Mouse (Mus musculus) forebrain, embryonic 10.5 days (tissue): ENCODE results near the gene Asb18. TPM values are rescaled to one million over a fixed set of nuclear protein-coding genes. Genes with fewer than 3 reads are reported as not detected.

Experiments used
- DNase-seq: peaks from one replicate; pipeline ENCODE4 v3.0.0-alpha.2; 2017; ENCODE audit warnings: low spot score; ENCODE audit errors: extremely low spot score
- H3K27ac ChIP-seq: fragments of 300-500 bp; sonication (generic); 2 replicates; pipeline ENCODE4 v1.5.1; 2016; ENCODE audit warnings: mild to moderate bottlenecking
- H3K27me3 ChIP-seq: fragments of 300-500 bp; sonication (generic); 2 replicates; pipeline ENCODE4 v1.6.1; 2016; ENCODE audit warnings: mild to moderate bottlenecking; ENCODE audit not compliant: poor library complexity, severe bottlenecking
- H3K36me3 ChIP-seq: fragments of 300-500 bp; sonication (generic); replicated peaks from 2 replicates; pipeline ENCODE4 v1.6.1; 2016; ENCODE audit warnings: mild to moderate bottlenecking, moderate library complexity
- H3K4me1 ChIP-seq: fragments of 300-500 bp; sonication (generic); 2 replicates; pipeline ENCODE4 v1.6.1; 2016
- H3K4me3 ChIP-seq: fragments of 300-500 bp; sonication (generic); 2 replicates; pipeline ENCODE4 v1.5.1; 2016; ENCODE audit warnings: mild to moderate bottlenecking, moderate library complexity
- H3K9me3 ChIP-seq: fragments of 300-500 bp; sonication (generic); 2 replicates; pipeline ENCODE4 v1.6.1; 2016; ENCODE audit warnings: mild to moderate bottlenecking, moderate library complexity
- WGBS: fragments of 180-500 bp; shearing (Covaris S2); methylation state at CpG from one replicate; pipeline ENCODE4 v1.1.7; 2016; 5-methylcytosine and 5-hydroxymethylcytosine counted together
- polyA plus RNA-seq: library from polyadenylated mRNA; unstranded; fragments of >200 nt; fragmentation: Nextera tagmentation; extraction: Ambion mirVana; gene quantifications from 2 replicates; pipeline ENCODE4 v1.2.1, GENCODE M21; 2016

Asb18 gene
- polyA plus RNA-seq, 1 experiment from 2014 or later: not detected

DNA sequence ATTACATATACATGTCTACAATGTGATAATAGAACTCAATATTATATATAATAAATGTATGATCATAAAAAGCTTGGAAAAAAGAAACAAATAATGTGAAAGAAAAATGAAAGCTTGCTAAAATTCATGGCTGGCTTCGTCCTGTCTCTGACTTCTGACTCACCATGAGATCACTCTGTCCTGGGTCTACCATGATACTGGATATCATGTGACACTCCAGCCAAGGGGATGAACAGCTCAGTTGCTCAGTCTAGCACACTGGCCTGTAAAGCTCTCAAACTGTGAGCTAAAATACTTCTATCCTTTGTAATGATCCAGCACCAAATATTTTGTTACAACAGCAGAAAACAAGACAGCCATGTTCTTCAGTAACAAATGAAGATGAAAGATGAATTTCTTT, 4.4 kb downstream of the Asb18 start:
- 86% methylated on average over 1 of the region's 1 CpGs for WGBS
- Histone ChIP-seq H3K27me3 (peaks cover 28% of the 10 kb centered on the region), H3K4me1 (no peaks in the 10 kb centered on the region), H3K4me3 (no peak overlapping the region), H3K27ac (no peak overlapping the region), H3K9me3 (no peaks in the 10 kb centered on the region), H3K36me3 (no peaks in the 10 kb centered on the region)
- no peak for DNase-seq

DNA sequence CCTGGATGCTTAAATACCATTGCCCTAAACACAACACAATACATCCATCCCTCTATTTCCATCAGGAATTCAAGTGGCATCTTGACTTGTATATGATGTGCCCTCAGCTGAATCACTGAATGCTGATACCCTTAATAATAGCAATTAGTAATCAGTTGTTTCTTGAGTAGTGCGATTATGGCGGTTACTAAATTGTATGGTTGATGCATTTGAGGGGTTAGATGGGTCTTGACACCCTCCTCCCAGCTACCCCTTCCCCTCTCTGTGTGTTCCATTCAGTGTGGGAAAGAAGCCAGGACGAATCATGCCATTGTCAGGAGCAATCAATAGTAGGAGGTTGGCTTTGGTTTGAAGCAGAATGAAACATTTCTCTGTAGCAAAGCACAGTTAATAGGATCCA, 5.3 kb downstream of the Asb18 start:
- H3K4me3 ChIP-seq: no peak overlapping the region
- H3K27ac ChIP-seq: no peak overlapping the region
- no peaks in the 10 kb centered on the region for H3K9me3 ChIP-seq
- H3K27me3 ChIP-seq: peaks cover 36% of the 10 kb centered on the region
- H3K36me3 ChIP-seq: no peaks in the 10 kb centered on the region
- DNase-seq: no peak
- H3K4me1 ChIP-seq: no peaks in the 10 kb centered on the region
- 80% methylated on average over 3 of the region's 3 CpGs for WGBS

DNA sequence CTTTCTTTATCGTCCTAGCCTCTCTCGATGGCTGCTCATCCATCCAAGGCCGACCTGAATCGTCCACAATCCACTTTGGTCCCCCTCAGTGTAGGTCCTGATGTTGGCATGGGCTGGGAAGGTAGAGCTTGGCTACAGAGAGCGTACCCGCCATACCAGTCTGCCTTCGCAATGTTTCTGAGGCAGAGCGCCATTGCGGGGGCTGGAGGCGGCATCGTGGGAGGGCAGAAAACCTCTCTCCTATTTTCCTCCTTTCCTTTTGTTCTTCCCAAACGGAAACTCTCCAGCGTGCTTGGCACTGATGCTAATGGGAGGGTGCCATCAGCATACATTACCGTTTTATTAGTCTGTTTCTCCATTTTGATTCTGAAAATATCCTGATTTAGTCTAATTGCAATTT, 7.8 kb downstream of the Asb18 start:
- 69% methylated on average over 14 of the region's 14 CpGs for WGBS
- no peak for DNase-seq
- H3K27me3 ChIP-seq: peaks cover 46% of the 10 kb centered on the region
- H3K9me3 ChIP-seq: no peaks in the 10 kb centered on the region
- H3K36me3 ChIP-seq: no peaks in the 10 kb centered on the region
- H3K4me3 ChIP-seq: no peak overlapping the region
- H3K27ac ChIP-seq: no peak overlapping the region
- H3K4me1 ChIP-seq: no peaks in the 10 kb centered on the region

- H3K9me3 ChIP-seq: no peaks in the 10 kb centered on the region
- H3K36me3 ChIP-seq: no peaks in the 10 kb centered on the region
- WGBS: 40% methylated on average over 5 of the region's 5 CpGs
- DNase-seq: no peak
- peaks cover 76% of the 10 kb centered on the region for H3K27me3 ChIP-seq
- peaks cover 14% of the 10 kb centered on the region for H3K4me1 ChIP-seq
- H3K4me3 ChIP-seq: no peak overlapping the region
- H3K27ac ChIP-seq: no peak overlapping the region
Measured at GRCm38 (mm10) chr1:90000981-90001380, 13.5 kb downstream of the Asb18 start.

DNA sequence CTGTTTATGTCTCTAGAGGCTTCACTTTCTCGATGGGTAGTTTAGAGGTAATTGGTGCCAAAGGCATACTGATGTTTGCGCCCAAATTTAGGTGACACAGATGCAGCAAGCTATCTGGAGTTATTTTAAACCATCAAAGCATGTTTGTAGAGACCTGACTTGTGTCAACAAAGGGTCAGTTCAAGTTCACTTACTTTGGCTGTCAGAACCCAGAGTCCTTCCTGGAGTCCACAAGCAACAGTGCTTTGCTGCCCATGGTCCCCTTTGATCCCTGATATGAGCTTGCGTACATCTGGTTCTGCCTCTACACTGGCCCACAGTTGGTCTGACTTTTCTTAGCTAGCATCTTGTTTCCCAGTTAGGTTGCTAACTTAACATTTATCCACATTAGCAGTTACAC, 14.6 kb downstream of the Asb18 start:
- 94% methylated on average over 3 of the region's 3 CpGs for WGBS
- Histone ChIP-seq H3K27me3 (peaks cover 80% of the 10 kb centered on the region), H3K4me1 (peaks cover 14% of the 10 kb centered on the region), H3K4me3 (no peak overlapping the region), H3K36me3 (no peaks in the 10 kb centered on the region), H3K9me3 (no peaks in the 10 kb centered on the region), H3K27ac (no peak overlapping the region)
- DNase-seq: no peak

DNA sequence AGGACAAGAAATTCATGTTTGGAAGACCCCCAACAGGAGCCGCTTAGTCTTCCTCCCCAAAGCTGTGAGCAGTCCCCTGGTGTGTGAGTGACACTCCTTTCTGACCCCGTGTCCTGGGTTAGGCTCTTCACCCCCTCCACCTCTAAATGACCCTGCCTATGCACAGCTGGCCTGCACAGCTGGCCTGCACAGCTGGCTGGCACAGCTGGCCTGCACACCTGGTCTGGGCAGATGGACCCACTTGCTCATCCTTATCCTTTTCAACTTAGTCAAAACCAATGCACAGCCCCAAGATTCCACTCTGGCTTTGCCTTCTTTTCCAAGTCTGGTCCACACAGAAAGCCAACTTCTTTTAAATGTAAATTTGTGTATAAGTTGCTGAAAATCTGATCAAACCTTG, 15.8 kb downstream of the Asb18 start:
- Histone ChIP-seq H3K27me3 (peaks cover 84% of the 10 kb centered on the region), H3K36me3 (no peaks in the 10 kb centered on the region), H3K4me1 (peaks cover 19% of the 10 kb centered on the region), H3K27ac (no peak overlapping the region), H3K9me3 (no peaks in the 10 kb centered on the region), H3K4me3 (no peak overlapping the region)
- WGBS: 67% methylated on average over 2 of the region's 2 CpGs
- no peak for DNase-seq

DNA sequence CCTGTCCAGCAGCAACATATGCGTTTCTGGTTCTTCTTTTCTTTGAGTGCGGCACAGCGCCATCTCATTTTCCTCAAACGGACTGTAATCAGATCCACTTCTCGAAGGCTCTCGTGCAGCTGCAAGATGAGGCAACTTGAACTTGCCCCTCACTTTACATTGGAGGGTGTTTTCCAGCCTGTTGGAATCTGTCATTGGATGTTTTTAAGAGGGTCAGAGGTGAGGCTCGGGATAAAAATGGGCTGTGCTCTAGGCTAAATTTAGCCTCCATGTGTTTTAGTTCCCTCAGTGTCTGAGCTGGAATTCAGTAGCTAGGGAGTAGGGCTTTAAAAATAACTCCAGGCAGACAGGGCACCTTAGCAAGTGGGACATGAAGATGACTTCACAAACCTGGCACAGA, 16.4 kb downstream of the Asb18 start:
- peaks cover 90% of the 10 kb centered on the region for H3K27me3 ChIP-seq
- WGBS: 68% methylated on average over 7 of the region's 7 CpGs
- H3K4me1 ChIP-seq: peaks cover 20% of the 10 kb centered on the region
- no peak for DNase-seq
- H3K36me3 ChIP-seq: no peaks in the 10 kb centered on the region
- no peaks in the 10 kb centered on the region for H3K9me3 ChIP-seq
- no peak overlapping the region for H3K27ac ChIP-seq
- H3K4me3 ChIP-seq: no peak overlapping the region

DNA sequence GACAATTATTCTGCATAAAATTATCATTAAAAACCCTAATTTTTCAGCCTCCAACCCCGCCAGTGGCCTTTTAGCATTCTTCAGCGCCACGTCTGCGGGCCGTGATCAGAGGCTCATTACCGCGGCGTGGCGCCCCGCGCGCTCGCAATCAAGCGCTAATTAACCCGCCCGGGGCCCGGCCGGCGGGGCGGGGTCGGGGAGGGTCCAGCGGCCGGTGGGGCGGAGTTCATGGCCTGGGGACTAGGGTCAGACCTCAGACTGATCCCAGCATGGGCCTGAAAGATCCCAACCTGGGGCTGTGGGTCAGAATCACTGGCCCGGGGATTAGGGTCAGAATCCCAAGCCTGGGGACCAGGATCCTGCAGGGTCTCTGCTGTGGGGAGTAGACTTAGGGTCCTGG, 22.2 kb downstream of the Asb18 start:
- H3K9me3 ChIP-seq: no peaks in the 10 kb centered on the region
- H3K27ac ChIP-seq: no peak overlapping the region
- H3K4me3 ChIP-seq: peak overlapping the region; percentile 43
- peaks cover 96% of the 10 kb centered on the region for H3K27me3 ChIP-seq
- DNase-seq: no peak
- H3K36me3 ChIP-seq: no peaks in the 10 kb centered on the region
- peaks cover 32% of the 10 kb centered on the region for H3K4me1 ChIP-seq
- WGBS: under 1% methylated on average over 25 of the region's 25 CpGs

GRCm38 (mm10) chr1:89977261-89977660, 37.2 kb downstream of the Asb18 start:
- Histone ChIP-seq H3K9me3 (no peaks in the 10 kb centered on the region), H3K36me3 (no peaks in the 10 kb centered on the region), H3K27me3 (peaks cover 37% of the 10 kb centered on the region), H3K27ac (no peak overlapping the region), H3K4me3 (no peak overlapping the region), H3K4me1 (peaks cover 7% of the 10 kb centered on the region; the same call in 1 of the 2 replicates)
- WGBS: 94% methylated on average over 8 of the region's 8 CpGs
- no peak for DNase-seq

DNA sequence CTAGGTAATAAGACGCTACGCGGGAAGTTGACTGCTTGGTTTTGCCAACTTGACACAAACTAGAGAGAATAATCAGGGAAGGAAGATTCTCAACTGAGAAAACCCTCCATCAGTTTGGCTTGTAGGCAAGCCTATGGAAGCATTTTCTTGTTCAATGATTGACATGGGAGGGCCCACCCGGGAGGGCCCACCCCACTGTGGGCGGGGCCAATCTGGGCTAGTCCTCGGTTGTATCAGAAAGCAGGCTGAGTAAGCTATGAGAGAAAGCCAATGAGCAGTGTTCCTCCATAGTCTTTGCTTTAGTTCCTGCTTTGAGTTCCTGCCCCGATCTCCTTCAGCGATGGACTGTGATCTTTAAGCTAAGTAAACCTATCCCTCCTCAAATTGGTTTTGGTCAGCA, 38.1 kb downstream of the Asb18 start:
- Histone ChIP-seq H3K27ac (no peak overlapping the region), H3K36me3 (no peaks in the 10 kb centered on the region), H3K4me3 (no peak overlapping the region), H3K9me3 (no peaks in the 10 kb centered on the region), H3K27me3 (peaks cover 44% of the 10 kb centered on the region), H3K4me1 (peaks cover 7% of the 10 kb centered on the region; the same call in 1 of the 2 replicates)
- WGBS: 85% methylated on average over 8 of the region's 8 CpGs
- DNase-seq: no peak

DNA sequence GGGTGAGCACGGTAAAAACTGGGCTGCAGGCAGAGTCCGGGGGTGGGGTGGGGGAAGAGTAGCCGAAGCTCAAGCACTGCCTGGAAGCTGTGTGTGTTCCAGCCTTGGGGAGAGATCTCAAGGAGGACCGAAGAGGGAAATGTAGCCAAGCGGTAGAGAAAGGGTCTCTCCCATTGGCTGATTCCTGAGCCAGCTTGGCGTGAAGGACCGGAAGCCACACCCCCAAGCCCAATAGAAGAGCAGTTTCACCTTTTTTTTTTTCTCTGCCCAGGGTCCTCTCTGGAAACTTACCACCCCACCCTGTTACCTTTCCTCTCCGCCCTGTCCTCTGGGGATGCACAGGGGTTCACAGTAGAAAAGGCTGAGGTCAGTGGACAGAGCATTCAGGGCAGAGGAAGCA, 39.9 kb downstream of the Asb18 start:
- Histone ChIP-seq H3K9me3 (no peaks in the 10 kb centered on the region), H3K4me1 (peaks cover 7% of the 10 kb centered on the region; the same call in 1 of the 2 replicates), H3K27me3 (peaks cover 58% of the 10 kb centered on the region), H3K4me3 (no peak overlapping the region), H3K27ac (no peak overlapping the region), H3K36me3 (no peaks in the 10 kb centered on the region)
- 82% methylated on average over 8 of the region's 8 CpGs for WGBS
- no peak for DNase-seq

DNA sequence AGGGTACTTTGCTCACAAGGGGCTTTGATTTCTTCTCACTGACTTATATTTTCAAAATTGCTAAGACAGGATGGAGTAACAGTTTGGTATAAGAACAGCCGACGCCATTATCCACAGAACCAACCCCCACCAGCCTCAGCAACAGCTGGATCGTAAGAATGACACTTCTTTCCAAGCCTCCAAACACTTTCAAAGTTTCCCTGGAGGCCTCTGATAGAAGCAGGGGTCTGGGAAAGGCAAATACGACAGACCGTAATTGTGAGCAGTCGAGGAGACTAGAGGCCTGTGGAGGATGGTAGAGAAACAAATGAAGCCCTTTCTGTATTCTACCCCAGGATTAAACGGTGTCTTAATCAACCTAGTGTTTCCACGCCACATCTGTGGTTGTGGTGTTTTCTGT, 42.6 kb downstream of the Asb18 start:
- no peak for DNase-seq
- H3K9me3 ChIP-seq: no peaks in the 10 kb centered on the region
- H3K4me3 ChIP-seq: no peak overlapping the region
- no peak overlapping the region for H3K27ac ChIP-seq
- peaks cover 75% of the 10 kb centered on the region for H3K27me3 ChIP-seq
- H3K36me3 ChIP-seq: no peaks in the 10 kb centered on the region
- WGBS: 74% methylated on average over 8 of the region's 8 CpGs
- peaks cover 23% of the 10 kb centered on the region for H3K4me1 ChIP-seq

- DNase-seq: no peak
- Histone ChIP-seq H3K27ac (no peak overlapping the region), H3K27me3 (peaks cover 93% of the 10 kb centered on the region), H3K36me3 (no peaks in the 10 kb centered on the region), H3K9me3 (no peaks in the 10 kb centered on the region), H3K4me1 (peaks cover 25% of the 10 kb centered on the region), H3K4me3 (no peak overlapping the region)
- 90% methylated on average over 4 of the region's 4 CpGs for WGBS
Measured at GRCm38 (mm10) chr1:89969714-89970110, 44.8 kb downstream of the Asb18 start.

GRCm38 (mm10) chr1:89969072-89969713, 45.3 kb downstream of the Asb18 start:
- WGBS: 55% methylated on average over 10 of the region's 10 CpGs
- no peak overlapping the region for H3K27ac ChIP-seq
- H3K27me3 ChIP-seq: peaks cover 94% of the 10 kb centered on the region
- DNase-seq: no peak
- H3K4me1 ChIP-seq: peaks cover 25% of the 10 kb centered on the region
- H3K36me3 ChIP-seq: no peaks in the 10 kb centered on the region
- no peaks in the 10 kb centered on the region for H3K9me3 ChIP-seq
- H3K4me3 ChIP-seq: peak overlapping the region; percentile 63; the same call in 1 of the 2 replicates
